Mouse (Mus musculus): ENCODE results near the gene Vwa7. TPM values are rescaled to one million over a fixed set of nuclear protein-coding genes. Genes with fewer than 3 reads are reported as not detected.

Gene Vwa7
- polyA plus RNA-seq, 1 experiment from 2014 or later, result 0.12 TPM

- H3K4me1 ChIP-seq (replicated peaks; ENCODE audit: control insufficient read depth, insufficient read depth, low read length), result 0 out of 2 replicates have a peak, but pooled peaks cover 6% of the 10 kb centered on the region
- H3K4me3 ChIP-seq (ENCODE audit: low read depth, low read length), result no peak overlapping the region
- H3K9ac ChIP-seq (ENCODE audit: low read depth, low read length), result no peak overlapping the region
- no peak for TF ChIP-seq CTCF (IDR thresholded peaks at IDR 0.05; ENCODE audit: low read depth)
- H3K27me3 ChIP-seq (replicated peaks; ENCODE audit: control insufficient read depth, insufficient read depth, low read length), result no peaks in the 10 kb centered on the region
- no peak overlapping the region for H3K27ac ChIP-seq (ENCODE audit: low read depth, low read length)
- no peak overlapping the region for H3K4me2 ChIP-seq (replicated peaks; ENCODE audit: low read depth)
- H3K9me3 ChIP-seq (ENCODE audit: control insufficient read depth), result no peaks in the 10 kb centered on the region
- ATAC-seq, result no peak
- no peaks in the 10 kb centered on the region for H3K36me3 ChIP-seq (ENCODE audit: control insufficient read depth, insufficient read depth)
- WGBS, result 94% methylated on average over 20 of the region's 20 CpGs
Measured at GRCm38 (mm10) chr17:34977000-34977399, 39.4 kb upstream of the Vwa7 start.

GRCm38 (mm10) chr17:34978239-34978638 lies 38.1 kb upstream of the Vwa7 start:
- H3K4me2 ChIP-seq (replicated peaks; ENCODE audit: low read depth), result no peak overlapping the region
- ATAC-seq, result no peak
- H3K27me3 ChIP-seq (replicated peaks; ENCODE audit: control insufficient read depth, insufficient read depth, low read length), result no peaks in the 10 kb centered on the region
- no peaks in the 10 kb centered on the region for H3K9me3 ChIP-seq (ENCODE audit: control insufficient read depth)
- no peak overlapping the region for H3K9ac ChIP-seq (ENCODE audit: low read depth, low read length)
- H3K4me3 ChIP-seq (ENCODE audit: low read depth, low read length), result no peak overlapping the region
- H3K4me1 ChIP-seq (replicated peaks; ENCODE audit: control insufficient read depth, insufficient read depth, low read length), result no peaks in the 10 kb centered on the region
- H3K27ac ChIP-seq (ENCODE audit: low read depth, low read length), result no peak overlapping the region
- H3K36me3 ChIP-seq (ENCODE audit: control insufficient read depth, insufficient read depth), result no peaks in the 10 kb centered on the region
- WGBS, result 89% methylated on average over 27 of the region's 27 CpGs
- TF ChIP-seq CTCF (IDR thresholded peaks at IDR 0.05; ENCODE audit: low read depth), result no peak

GRCm38 (mm10) chr17:34979631-34980030 lies 36.7 kb upstream of the Vwa7 start:
- Histone ChIP-seq H3K27me3 (replicated peaks; ENCODE audit: control insufficient read depth, insufficient read depth, low read length) (no peaks in the 10 kb centered on the region), H3K9me3 (ENCODE audit: control insufficient read depth) (no peaks in the 10 kb centered on the region), H3K27ac (ENCODE audit: low read depth, low read length) (no peak overlapping the region), H3K36me3 (ENCODE audit: control insufficient read depth, insufficient read depth) (no peaks in the 10 kb centered on the region), H3K4me2 (replicated peaks; ENCODE audit: low read depth) (no peak overlapping the region), H3K4me3 (ENCODE audit: low read depth, low read length) (no peak overlapping the region), H3K4me1 (replicated peaks; ENCODE audit: control insufficient read depth, insufficient read depth, low read length) (no peaks in the 10 kb centered on the region), H3K9ac (ENCODE audit: low read depth, low read length) (no peak overlapping the region)
- no peak for TF ChIP-seq CTCF (IDR thresholded peaks at IDR 0.05; ENCODE audit: low read depth)
- WGBS, result 67% methylated on average over 4 of the region's 4 CpGs
- no peak for ATAC-seq

GRCm38 (mm10) chr17:34980655-34981054 lies 35.7 kb upstream of the Vwa7 start:
- Histone ChIP-seq H3K27me3 (replicated peaks; ENCODE audit: control insufficient read depth, insufficient read depth, low read length) (no peaks in the 10 kb centered on the region), H3K9ac (ENCODE audit: low read depth, low read length) (peak overlapping the region; percentile 72; the same call in 1 of the 2 replicates), H3K4me3 (ENCODE audit: low read depth, low read length) (peak overlapping the region; percentile 73), H3K27ac (ENCODE audit: low read depth, low read length) (0 out of 2 replicates have a peak overlapping the region, but pooled peaks have one; percentile 17), H3K4me2 (replicated peaks; ENCODE audit: low read depth) (peak overlapping the region; percentile 91), H3K9me3 (ENCODE audit: control insufficient read depth) (no peaks in the 10 kb centered on the region), H3K36me3 (ENCODE audit: control insufficient read depth, insufficient read depth) (peaks cover 9% of the 10 kb centered on the region), H3K4me1 (replicated peaks; ENCODE audit: control insufficient read depth, insufficient read depth, low read length) (no peaks in the 10 kb centered on the region)
- no peak for ATAC-seq
- WGBS, result 3% methylated on average over 2 of the region's 2 CpGs
- peak; percentile 86 for TF ChIP-seq CTCF (IDR thresholded peaks at IDR 0.05; ENCODE audit: low read depth)

GRCm38 (mm10) chr17:34981690-34982180 lies 34.6 kb upstream of the Vwa7 start, which contains the start of gene Lsm2:
Gene Lsm2, plus strand, starts transcription at chr17:34981862.
- H3K4me2 ChIP-seq (replicated peaks; ENCODE audit: low read depth), result peak within 1 kb of the TSS; percentile 91
- H3K27ac ChIP-seq (ENCODE audit: low read depth, low read length), result peak within 1 kb of the TSS; percentile 93
- H3K9me3 ChIP-seq (ENCODE audit: control insufficient read depth), result no peaks in the 10 kb centered on the region
- peak; percentile 17; the same call in 1 of the 2 replicates for TF ChIP-seq CTCF (IDR thresholded peaks at IDR 0.05; ENCODE audit: low read depth)
- under 1% methylated on average over 58 of the region's 58 CpGs for WGBS
- H3K27me3 ChIP-seq (replicated peaks; ENCODE audit: control insufficient read depth, insufficient read depth, low read length), result no peaks in the 10 kb centered on the region
- H3K36me3 ChIP-seq (ENCODE audit: control insufficient read depth, insufficient read depth), result peaks cover 17% of the 10 kb centered on the region
- H3K4me3 ChIP-seq (ENCODE audit: low read depth, low read length), result peak within 1 kb of the TSS; percentile 73
- peak; percentile 87 for ATAC-seq
- H3K9ac ChIP-seq (ENCODE audit: low read depth, low read length), result peak within 1 kb of the TSS; percentile 72
- no peaks in the 10 kb centered on the region for H3K4me1 ChIP-seq (replicated peaks; ENCODE audit: control insufficient read depth, insufficient read depth, low read length)

GRCm38 (mm10) chr17:34982328-34982727 lies 34.1 kb upstream of the Vwa7 start:
- no peaks in the 10 kb centered on the region for H3K4me1 ChIP-seq (replicated peaks; ENCODE audit: control insufficient read depth, insufficient read depth, low read length)
- H3K27me3 ChIP-seq (replicated peaks; ENCODE audit: control insufficient read depth, insufficient read depth, low read length), result no peaks in the 10 kb centered on the region
- peaks cover 17% of the 10 kb centered on the region for H3K36me3 ChIP-seq (ENCODE audit: control insufficient read depth, insufficient read depth)
- H3K27ac ChIP-seq (ENCODE audit: low read depth, low read length), result peak overlapping the region; percentile 93
- no peaks in the 10 kb centered on the region for H3K9me3 ChIP-seq (ENCODE audit: control insufficient read depth)
- no peak for TF ChIP-seq CTCF (IDR thresholded peaks at IDR 0.05; ENCODE audit: low read depth)
- under 1% methylated on average over 15 of the region's 15 CpGs for WGBS
- peak overlapping the region; percentile 73 for H3K4me3 ChIP-seq (ENCODE audit: low read depth, low read length)
- peak overlapping the region; percentile 91 for H3K4me2 ChIP-seq (replicated peaks; ENCODE audit: low read depth)
- ATAC-seq, result peak; percentile 8; the same call in 1 of the 2 replicates
- H3K9ac ChIP-seq (ENCODE audit: low read depth, low read length), result peak overlapping the region; percentile 72

Measured in intestine, postnatal 0 days (tissue).